Mouse (Mus musculus) megakaryocyte, embryonic 14.5 days (primary cell): ENCODE measurements at regions not wholly inside any gene's neighbourhood (a gene's known extent, or its start where the extent isn't known, plus 50 kb on each side); places are given as distances from the start of the nearest gene placed in this dataset.

Experiments
- FLI1 ChIP-seq: IDR thresholded peaks from 2 replicates; pipeline ENCODE4 v1.6.1; 2012; ENCODE audit warnings: low read length, inconsistent platforms, mixed read lengths
- GATA1 ChIP-seq: IDR thresholded peaks from 3 replicates; pipeline ENCODE4 v1.6.1; 2012; ENCODE audit warnings: mixed read lengths, low read length, inconsistent platforms, borderline replicate concordance

DNA sequence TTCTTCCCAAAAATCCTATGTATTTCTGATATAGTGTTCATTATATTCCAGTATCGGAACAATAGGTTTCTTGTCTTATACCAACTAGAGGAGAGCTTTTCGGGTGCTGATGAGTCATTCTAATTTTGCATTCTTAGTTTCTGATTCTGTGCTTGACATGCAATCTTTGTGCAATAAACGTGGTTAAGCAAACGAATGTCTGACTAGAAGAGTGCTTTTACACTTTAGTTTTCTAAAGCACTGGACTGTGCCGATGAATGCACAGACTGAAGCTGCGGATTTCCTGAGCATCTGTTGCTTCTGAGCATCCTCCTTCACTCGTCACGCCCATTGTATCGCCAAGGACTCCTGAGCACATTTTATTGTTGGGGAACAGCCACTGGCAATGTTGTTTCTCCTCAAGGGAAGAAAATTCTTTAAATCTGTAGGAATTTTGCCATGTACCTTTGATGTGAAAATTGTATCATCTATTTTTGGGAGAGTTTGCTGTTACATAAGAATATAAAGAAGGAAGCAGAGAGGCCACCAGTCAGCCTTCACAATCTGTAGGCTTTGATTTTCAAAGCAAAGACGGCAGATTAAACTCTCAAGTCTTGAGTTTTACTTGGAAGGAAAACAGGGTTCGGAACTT is 346.8 kb downstream of the Plk2 start:
- TF ChIP-seq GATA1 (no peak), FLI1 (no peak)
